Mouse (Mus musculus) left cerebral cortex, adult 8-10 months (tissue): Measurements from ENCODE around the gene Vcpkmt. TPM values are rescaled to one million over a fixed set of nuclear protein-coding genes. Genes with fewer than 3 reads are reported as not detected.

Experiments used
- DNase-seq, 2 experiments: peaks; one replicate each; pipeline ENCODE4 v3.0.0; 2022; ENCODE audit warnings: low spot score in 2 of 2
- microRNA-seq, 2 experiments: library from miRNA; unstranded; fragments of <30 nt; microRNA quantifications; one replicate each; pipeline ENCODE4 v1.2.0; 2022
- total RNA-seq, 4 experiments: library from RNA; stranded (reverse); gene quantifications; 2 replicates each; pipeline ENCODE4 v1.2.4; 2022

Gene Vcpkmt
- total RNA-seq, 4 experiments from 2014 or later = 19.5 to 23.6 (median 22.3) TPM

DNA sequence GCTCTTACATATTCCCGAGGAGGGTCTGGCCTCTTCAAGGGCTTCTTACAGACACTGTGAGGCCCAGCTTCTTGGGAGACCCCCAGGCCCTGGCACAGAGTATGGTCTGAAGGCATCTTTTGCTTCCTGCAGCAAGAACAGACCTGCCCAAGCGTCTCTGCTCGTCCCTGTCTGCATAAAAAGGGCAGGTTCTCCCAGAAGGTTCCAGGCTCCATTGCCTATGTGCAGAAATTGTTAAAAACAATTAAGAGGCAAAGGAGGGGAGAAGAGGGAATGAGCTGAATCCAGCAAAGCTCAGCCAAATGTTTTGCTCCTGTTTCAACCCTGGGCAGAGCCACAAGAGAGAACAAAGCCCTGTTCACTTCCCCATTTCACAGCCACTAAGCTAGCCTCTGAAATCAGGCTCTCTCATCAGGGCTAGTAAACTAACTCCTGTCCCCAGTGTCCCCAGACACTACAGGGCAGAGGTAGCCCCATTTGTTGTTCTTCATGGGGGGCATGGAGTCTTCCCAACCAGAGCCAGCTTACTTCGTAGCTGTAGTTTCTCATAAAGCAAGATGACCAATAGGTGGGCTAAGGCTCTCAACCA lies 44.4 kb downstream of the Vcpkmt start:
- no peak for DNase-seq

DNA sequence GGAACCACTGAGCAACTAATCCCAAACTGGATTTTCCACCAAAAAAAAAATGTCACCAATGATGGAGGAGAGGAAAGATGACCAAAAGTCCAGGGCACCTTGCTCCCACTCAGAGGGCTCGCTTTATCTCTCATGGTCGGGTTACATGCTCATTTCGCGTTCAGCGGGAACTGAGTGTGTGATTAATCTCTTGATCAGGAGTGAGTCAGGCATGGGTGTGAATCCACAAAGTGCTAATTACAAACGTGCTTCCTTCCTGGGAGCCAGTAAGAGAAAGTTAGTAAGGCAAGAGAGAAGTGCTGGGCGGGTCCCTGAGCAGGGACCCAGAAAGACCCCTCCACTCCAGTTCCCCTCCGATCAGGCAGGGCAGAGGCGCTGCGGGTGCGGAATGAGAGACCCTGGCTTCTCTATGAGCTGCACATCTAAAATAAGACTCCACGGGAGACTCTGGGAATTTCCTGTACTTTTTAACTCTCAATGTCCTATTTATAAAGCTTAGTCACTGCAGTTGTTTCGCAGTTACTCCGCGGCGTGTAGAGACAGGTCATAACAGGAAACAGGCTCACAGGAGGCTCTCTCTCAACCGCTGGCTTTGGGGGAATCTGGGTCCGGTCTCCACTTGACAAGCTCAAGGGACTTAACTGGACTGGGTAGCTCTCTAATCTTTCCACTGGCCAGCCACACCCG lies 45.0 kb downstream of the Vcpkmt start:
- DNase-seq = peak; percentile 18

GRCm38 (mm10) chr12:69537243-69537674 lies 45.6 kb downstream of the Vcpkmt start:
- peak; percentile 6 to 8 for DNase-seq

GRCm38 (mm10) chr12:69536616-69537242 lies 46.1 kb downstream of the Vcpkmt start:
- DNase-seq = no peak

DNA sequence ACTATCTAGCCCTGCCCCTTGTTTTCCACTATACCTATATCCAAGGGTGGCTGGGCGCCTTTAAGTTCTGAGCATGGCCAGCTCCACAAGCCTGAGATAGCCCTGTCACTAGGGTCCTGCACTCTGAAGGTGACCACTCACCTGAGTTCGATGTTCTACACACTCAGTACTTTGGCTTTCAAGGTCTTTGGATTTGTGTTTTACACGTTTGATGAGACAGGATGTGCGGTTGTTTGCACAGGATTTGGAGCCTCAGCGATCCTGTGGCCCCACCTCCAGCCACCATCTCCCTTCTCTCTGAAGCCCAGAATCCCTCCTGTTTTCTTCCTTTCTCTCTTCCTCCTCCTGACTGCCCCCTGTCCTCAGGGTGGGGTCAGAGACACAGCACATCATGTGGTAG lies 49.6 kb downstream of the Vcpkmt start:
- no peak for DNase-seq

GRCm38 (mm10) chr12:69532530-69532929 lies 50.3 kb downstream of the Vcpkmt start:
- DNase-seq = no peak

DNA sequence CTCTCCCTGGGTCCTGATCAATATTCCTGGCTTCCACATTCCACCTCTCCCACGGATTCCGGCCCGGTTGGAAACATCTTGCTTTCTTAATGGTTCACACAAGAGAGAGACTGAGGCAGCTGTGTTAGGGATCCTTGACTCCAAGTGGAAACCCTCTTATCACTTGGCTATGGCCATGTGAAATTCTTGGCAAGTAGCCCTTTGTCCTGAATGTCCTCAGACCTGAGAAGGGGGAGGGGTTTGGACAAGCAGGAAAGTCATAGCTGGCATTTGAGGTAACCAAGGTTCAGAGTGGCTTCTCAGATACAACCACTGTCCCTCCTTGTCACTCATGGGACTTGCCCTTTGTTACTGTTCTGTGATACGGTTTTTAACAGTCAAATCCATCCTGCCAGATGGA lies 50.7 kb downstream of the Vcpkmt start:
- DNase-seq = no peak

GRCm38 (mm10) chr12:69529694-69530403 lies 53.0 kb downstream of the Vcpkmt start:
- DNase-seq = no peak

DNA sequence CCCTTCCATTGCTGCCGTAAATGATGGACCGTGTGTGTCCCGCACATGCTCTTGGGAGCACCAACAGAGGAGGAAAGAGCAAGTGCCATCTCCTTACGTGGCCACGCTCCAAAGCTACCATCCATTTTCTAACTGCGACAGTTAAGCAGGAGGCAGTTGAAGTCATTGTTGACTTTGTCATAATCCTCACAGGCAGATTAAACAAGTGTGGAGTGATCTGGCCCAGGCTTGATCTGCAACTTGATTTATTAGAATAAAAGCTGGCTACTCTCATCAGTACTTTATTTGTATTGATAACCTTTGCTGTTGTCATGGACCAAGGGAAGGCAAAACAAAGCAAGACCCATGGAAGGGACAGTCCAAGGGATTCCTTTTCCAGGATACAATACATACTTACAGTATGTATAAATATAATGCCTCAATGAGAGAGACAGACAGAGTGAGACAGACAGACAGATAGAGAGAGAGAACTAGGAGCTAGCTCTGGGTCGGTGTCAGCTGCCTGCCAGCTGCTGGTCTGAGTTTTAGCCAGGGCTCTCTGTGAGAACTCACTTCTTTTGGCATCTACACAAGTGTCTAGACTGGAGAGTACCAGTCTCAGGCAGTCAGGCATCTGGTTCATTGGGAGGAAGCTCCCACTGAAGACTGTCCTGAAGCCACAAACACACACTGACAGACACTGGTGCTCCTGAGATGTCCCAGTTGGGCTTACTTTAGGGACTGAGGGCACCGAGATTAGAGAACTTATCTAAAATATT lies 54.4 kb downstream of the Vcpkmt start:
- DNase-seq = no peak

Small RNA genes lying within 50 kb of the gene (microRNA-seq; reads per million reads assigned to microRNA genes)
- gene Gm23018 = 0 reads per million in 2 experiments

Other genes starting within 250 kb of the Vcpkmt start
- gene Nemf, start 225.9 kb downstream of the Vcpkmt start, total RNA-seq = 10 to 100 TPM; 43.7 to 46.5 (median 45.8) TPM
- gene Arf6, start 210.9 kb downstream of the Vcpkmt start, total RNA-seq = 10 to 100 TPM; 53.1 to 59.5 (median 56.7) TPM
- 1 to 10 TPM in 1 of 4 experiments, under 1 TPM in 1, not detected in 2; 0.87 to 1.6 TPM for gene Gm9887, start 210.6 kb downstream of the Vcpkmt start, total RNA-seq
- gene Sos2, start 98.8 kb upstream of the Vcpkmt start, total RNA-seq = 10 to 100 TPM; 33.1 to 42.4 (median 36.6) TPM
- 10 to 100 TPM; 16.7 to 19.2 (median 18.5) TPM for gene L2hgdh, start 141.8 kb upstream of the Vcpkmt start, total RNA-seq
- gene Atp5s, start 141.9 kb upstream of the Vcpkmt start, total RNA-seq = 10 to 100 TPM; 27.7 to 33.8 (median 30.7) TPM
- 10 to 100 TPM; 40.5 to 42.0 (median 41.6) TPM for gene Cdkl1, start 208.2 kb upstream of the Vcpkmt start, total RNA-seq